Mouse (Mus musculus): ENCODE data around the gene Glipr1. TPM values are rescaled to one million over a fixed set of nuclear protein-coding genes. Genes with fewer than 3 reads are reported as not detected.

Gene Glipr1
- polyA plus RNA-seq, 1 experiment from 2014 or later: 1.3 TPM

Other genes with a start within 250 kb of the Glipr1 start
- 47.2 and 50.3 TPM in 2 replicates for gene Krr1, start 30.0 kb downstream of the Glipr1 start, polyA plus RNA-seq (2015; fragmentation: Nextera tagmentation; extraction: Ambion mirVana)
- gene Glipr1l1, start 57.6 kb upstream of the Glipr1 start, polyA plus RNA-seq (2015; fragmentation: Nextera tagmentation; extraction: Ambion mirVana): not detected in 2 replicates
- gene Glipr1l2, start 80.7 kb upstream of the Glipr1 start, polyA plus RNA-seq (2015; fragmentation: Nextera tagmentation; extraction: Ambion mirVana): not detected in 2 replicates
- gene Glipr1l3, start 157.7 kb upstream of the Glipr1 start, polyA plus RNA-seq (2015; fragmentation: Nextera tagmentation; extraction: Ambion mirVana): not detected in 2 replicates
- gene Caps2, start 161.0 kb upstream of the Glipr1 start, polyA plus RNA-seq (2015; fragmentation: Nextera tagmentation; extraction: Ambion mirVana): 0.21 and 0.22 TPM in 2 replicates